Mouse (Mus musculus) ES-Bruce4 (cell line): ENCODE measurements around the gene Hyal3. TPM values are rescaled to one million over a fixed set of nuclear protein-coding genes. Genes with fewer than 3 reads are reported as not detected.

Experiments used
- H3K27ac ChIP-seq: 2 replicates; pipeline ENCODE4 v1.5.1; 2012; ENCODE audit warnings: low read length, inconsistent platforms; ENCODE audit not compliant: insufficient read depth
- H3K27me3 ChIP-seq: 2 replicates; pipeline ENCODE4 v1.6.1; 2012; ENCODE audit warnings: mild to moderate bottlenecking, low read length, inconsistent platforms; ENCODE audit not compliant: control insufficient read depth, poor library complexity, insufficient read depth, severe bottlenecking
- H3K36me3 ChIP-seq: 2 replicates; pipeline ENCODE4 v1.6.1; 2012; ENCODE audit warnings: inconsistent platforms, mild to moderate bottlenecking, low read length, moderate library complexity; ENCODE audit not compliant: control insufficient read depth, poor library complexity, insufficient read depth, severe bottlenecking
- H3K4me1 ChIP-seq: one replicate; pipeline ENCODE4 v1.8.1; 2011; ENCODE audit warnings: low read length; ENCODE audit not compliant: control insufficient read depth, insufficient read depth
- H3K4me3 ChIP-seq: 2 replicates; pipeline ENCODE4 v1.5.1; 2011; ENCODE audit warnings: low read depth, mild to moderate bottlenecking, low read length
- H3K9ac ChIP-seq: 2 replicates; pipeline ENCODE4 v1.6.1; 2012; ENCODE audit warnings: low read depth, mild to moderate bottlenecking, inconsistent platforms; ENCODE audit not compliant: poor library complexity, severe bottlenecking
- H3K9me3 ChIP-seq: replicated peaks from 2 replicates; pipeline ENCODE4 v1.6.1; 2012; ENCODE audit warnings: mild to moderate bottlenecking, low read length, inconsistent platforms; ENCODE audit not compliant: control insufficient read depth, poor library complexity, insufficient read depth, severe bottlenecking
- CTCF ChIP-seq: IDR thresholded peaks from one replicate; pipeline ENCODE4 v1.8.1; 2011; ENCODE audit warnings: low read depth, low read length
- EP300 ChIP-seq: IDR thresholded peaks from 2 replicates; pipeline ENCODE4 v1.6.1; 2011; ENCODE audit warnings: low read depth, low read length; ENCODE audit not compliant: insufficient read depth
- POLR2A ChIP-seq: IDR thresholded peaks from one replicate; pipeline ENCODE4 v1.8.1; 2011; ENCODE audit warnings: low read length; ENCODE audit not compliant: insufficient read depth
- polyA plus RNA-seq: library from polyadenylated mRNA; stranded (reverse); fragments of >200 nt; gene quantifications from 2 replicates; pipeline ENCODE4 v1.2.4, GENCODE M21; 2011; ENCODE audit warnings: low read depth; ENCODE audit not compliant: missing spikeins, insufficient read depth, insufficient read length

The Hyal3 gene
- polyA plus RNA-seq = 1.0 and 2.1 TPM in 2 replicates

DNA sequence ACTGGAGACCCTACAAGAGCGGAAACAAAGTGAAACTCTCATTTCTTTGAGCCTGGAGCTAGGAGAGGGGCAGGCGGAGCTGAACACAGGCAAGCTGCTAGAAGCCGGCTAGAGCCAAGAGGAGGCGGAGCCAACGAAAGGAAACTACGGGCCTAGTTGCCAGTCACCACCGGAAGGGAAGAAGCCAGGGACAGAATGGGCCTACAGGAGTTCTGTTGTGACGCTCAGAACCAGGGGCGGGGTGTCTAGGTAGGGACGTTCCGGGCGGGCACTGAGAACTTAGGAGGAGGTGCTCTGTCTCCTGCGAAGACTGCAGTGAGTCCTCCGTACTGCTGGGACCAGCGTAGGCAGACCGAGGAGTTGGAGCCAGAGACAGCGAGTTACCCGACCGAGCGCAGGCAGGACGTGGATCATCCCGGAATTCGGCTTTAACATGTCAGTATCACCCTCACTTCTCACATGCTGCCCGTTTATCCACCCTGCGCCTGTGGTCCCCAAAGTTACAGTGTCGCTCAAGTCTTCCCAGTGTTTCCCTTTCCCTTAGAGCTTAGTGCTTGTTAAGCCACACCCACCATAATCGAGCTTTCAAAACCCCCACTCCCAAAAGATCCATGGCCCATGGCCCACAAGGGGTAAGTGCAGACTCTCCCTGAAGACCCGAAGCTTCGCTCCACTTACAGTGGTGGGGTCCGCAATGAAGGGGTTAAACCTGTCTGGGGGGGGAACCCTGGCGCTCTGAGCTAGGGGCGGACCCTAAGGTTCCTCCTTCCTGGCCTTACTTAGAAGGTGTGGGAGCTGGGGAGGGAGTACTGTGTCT lies at the start of gene Hyal3:
Hyal3 (plus strand) TSS at position 318 of the 817 bp plus-strand sequence.
- H3K4me3 ChIP-seq = peak within 1 kb of the TSS; percentile 72
- H3K9ac ChIP-seq = peak within 1 kb of the TSS; percentile 28
- no peaks in the 10 kb centered on the region for H3K36me3 ChIP-seq
- no peaks in the 10 kb centered on the region for H3K27me3 ChIP-seq
- H3K27ac ChIP-seq = peak within 1 kb of the TSS; percentile 71
- H3K4me1 ChIP-seq = peaks cover 2% of the 10 kb centered on the region
- no peaks in the 10 kb centered on the region for H3K9me3 ChIP-seq
- TF ChIP-seq CTCF = no peak
- TF ChIP-seq EP300 = 0 out of 2 replicates have a peak, but pooled peaks have one; percentile 31
- TF ChIP-seq POLR2A = peak; percentile 39

DNA sequence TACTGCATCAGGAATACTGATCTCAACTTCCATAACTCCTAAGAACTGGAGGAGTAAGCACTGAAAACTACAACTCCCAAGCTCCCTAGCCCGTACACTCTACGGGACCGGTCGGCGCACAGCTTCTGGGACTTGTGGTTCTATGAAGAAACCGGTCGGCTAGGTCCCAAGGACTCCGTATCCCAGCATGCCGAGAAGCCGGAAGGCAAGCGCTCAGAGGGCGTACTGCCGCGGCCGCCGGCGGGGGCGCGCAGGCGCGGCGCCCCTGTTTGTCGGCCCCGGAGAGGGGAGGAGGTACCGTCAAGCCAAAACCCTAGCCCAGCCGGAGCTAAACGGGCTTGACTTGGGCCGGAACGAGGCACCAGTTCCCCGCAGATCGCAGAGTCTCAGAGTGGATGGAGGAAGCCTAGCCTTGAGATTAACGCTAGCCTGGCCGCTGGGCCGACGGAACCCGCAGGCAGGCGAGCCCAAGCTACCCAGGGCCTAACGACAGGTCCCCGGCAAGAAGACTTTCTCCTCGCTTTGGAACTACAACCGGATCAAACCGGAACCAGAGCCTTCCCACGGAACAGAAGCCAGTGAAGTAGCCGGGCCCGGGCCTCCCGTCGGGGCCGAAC lies 46.7 kb upstream of the Hyal3 start, which contains the start of gene Tmem115:
Tmem115 (plus strand) TSS at position 155 of the 617 bp plus-strand sequence.
- H3K27ac ChIP-seq = no peak within 1 kb of the TSS; the same call in 1 of the 2 replicates

DNA sequence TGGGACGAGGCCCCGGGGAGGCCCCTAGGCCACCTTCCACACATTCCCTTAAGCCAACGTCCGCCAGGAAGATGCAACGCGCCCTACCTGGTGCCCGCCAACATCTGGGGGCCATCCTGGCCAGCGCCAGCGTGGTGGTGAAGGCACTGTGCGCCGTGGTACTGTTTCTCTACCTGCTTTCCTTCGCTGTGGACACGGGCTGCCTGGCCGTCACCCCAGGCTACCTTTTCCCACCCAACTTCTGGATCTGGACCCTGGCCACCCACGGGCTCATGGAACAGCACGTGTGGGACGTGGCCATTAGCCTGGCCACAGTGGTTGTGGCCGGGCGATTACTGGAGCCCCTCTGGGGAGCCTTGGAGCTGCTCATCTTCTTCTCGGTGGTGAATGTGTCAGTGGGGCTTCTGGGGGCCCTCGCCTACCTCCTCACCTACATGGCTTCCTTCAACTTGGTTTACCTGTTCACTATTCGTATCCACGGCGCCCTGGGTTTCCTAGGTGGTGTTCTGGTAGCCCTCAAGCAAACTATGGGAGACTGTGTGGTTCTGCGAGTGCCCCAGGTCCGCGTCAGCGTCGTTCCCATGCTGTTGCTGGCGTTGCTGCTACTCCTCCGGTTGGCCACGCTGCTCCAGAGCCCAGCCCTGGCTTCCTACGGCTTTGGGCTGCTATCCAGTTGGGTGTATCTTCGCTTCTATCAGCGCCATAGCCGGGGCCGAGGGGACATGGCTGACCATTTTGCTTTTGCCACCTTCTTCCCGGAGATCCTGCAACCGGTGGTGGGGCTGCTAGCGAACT lies 46.0 kb upstream of the Hyal3 start:
- H3K4me1 ChIP-seq = no peaks in the 10 kb centered on the region

More for the DNA sequence above, 46.7 kb upstream of the Hyal3 start, which contains the start of gene Tmem115:
- H3K36me3 ChIP-seq = peaks cover 9% of the 10 kb centered on the region
- no peaks in the 10 kb centered on the region for H3K27me3 ChIP-seq
- TF ChIP-seq CTCF (no peak), EP300 (no peak), POLR2A (no peak)
- H3K4me3 ChIP-seq = peak within 1 kb of the TSS; percentile 85
- no peaks in the 10 kb centered on the region for H3K9me3 ChIP-seq
- H3K9ac ChIP-seq = peak within 1 kb of the TSS; percentile 55
- H3K4me1 ChIP-seq = no peaks in the 10 kb centered on the region

DNA sequence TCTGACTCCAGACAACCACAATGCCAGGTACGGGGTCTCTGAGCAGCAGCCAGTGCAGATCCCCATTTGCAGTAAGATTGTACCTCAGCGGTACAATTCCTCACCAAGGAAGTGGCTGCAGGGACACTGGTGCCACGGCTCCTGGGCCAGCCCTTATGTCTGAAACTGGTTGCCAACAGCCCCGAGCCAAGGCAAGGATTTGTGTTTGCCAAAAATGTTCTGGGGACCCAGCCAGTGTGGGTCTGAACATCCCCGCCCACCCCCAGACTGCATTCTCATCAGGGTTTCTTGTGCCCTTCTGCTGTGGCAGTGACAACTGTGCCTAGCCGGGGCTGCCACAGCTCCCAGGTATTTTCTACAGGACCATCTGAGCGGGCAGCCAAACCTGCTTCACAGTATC lies 42.4 kb upstream of the Hyal3 start:
- TF ChIP-seq POLR2A (no peak), CTCF (no peak), EP300 (no peak)
- Histone ChIP-seq H3K4me3 (no peak overlapping the region), H3K9ac (no peak overlapping the region)

More for the DNA sequence above, 46.0 kb upstream of the Hyal3 start:
- H3K36me3 ChIP-seq = peaks cover 10% of the 10 kb centered on the region
- H3K9me3 ChIP-seq = no peaks in the 10 kb centered on the region
- H3K9ac ChIP-seq = peak overlapping the region; percentile 55
- peak overlapping the region; percentile 85 for H3K4me3 ChIP-seq
- TF ChIP-seq EP300 (no peak), POLR2A (no peak), CTCF (no peak)
- H3K27me3 ChIP-seq = no peaks in the 10 kb centered on the region
- no peak overlapping the region for H3K27ac ChIP-seq

DNA sequence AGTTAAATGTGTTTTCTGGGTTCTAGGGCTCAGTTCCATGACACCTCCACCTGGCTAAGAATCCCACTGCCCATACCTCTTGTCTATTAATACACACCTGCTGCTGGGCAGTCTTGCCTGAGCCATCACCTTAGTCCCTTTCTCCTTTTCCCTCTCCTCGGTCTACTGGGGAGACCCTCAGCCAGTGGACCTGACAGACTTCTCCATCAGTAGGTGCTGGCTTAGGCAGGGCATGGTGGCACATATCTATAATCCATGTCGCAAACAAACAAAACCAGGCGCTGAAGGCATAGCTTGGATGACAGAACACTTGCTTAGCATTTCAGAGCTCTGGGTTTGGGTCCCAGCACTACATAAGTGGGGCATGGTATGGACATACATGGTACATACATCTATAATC lies 41.9 kb upstream of the Hyal3 start:
- Histone ChIP-seq H3K27ac (no peak overlapping the region), H3K9ac (no peak overlapping the region), H3K4me1 (no peaks in the 10 kb centered on the region), H3K27me3 (no peaks in the 10 kb centered on the region), H3K36me3 (peaks cover 10% of the 10 kb centered on the region), H3K4me3 (no peak overlapping the region), H3K9me3 (no peaks in the 10 kb centered on the region)
- TF ChIP-seq POLR2A (no peak), EP300 (no peak), CTCF (no peak)

More for the DNA sequence above, 42.4 kb upstream of the Hyal3 start:
- H3K36me3 ChIP-seq = peaks cover 10% of the 10 kb centered on the region
- no peaks in the 10 kb centered on the region for H3K27me3 ChIP-seq
- no peak overlapping the region for H3K27ac ChIP-seq
- H3K9me3 ChIP-seq = no peaks in the 10 kb centered on the region
- H3K4me1 ChIP-seq = no peaks in the 10 kb centered on the region
